Mouse (Mus musculus) adrenal gland (tissue): Measurements from ENCODE around the gene Prkn.

Source experiments
- intact Hi-C: fragments of 180-260 bp; cut with DNase I; formaldehyde crosslinking; loops from one replicate; pipeline ENCODE4 v1.15.1; 2025

Gene Prkn

GRCm38 (mm10) chr17:11394607-11395006 lies 554.4 kb downstream of the Prkn start:
- intact Hi-C loops, result no loop called here

- intact Hi-C loops, result no loop called here
These were observed 557.5 kb downstream of the Prkn start for GRCm38 (mm10) chr17:11397678-11398077.

- intact Hi-C loops, result no loop called here
These were observed 562.2 kb downstream of the Prkn start for GRCm38 (mm10) chr17:11402225-11402875.

GRCm38 (mm10) chr17:11411414-11411813 lies 571.2 kb downstream of the Prkn start:
- intact Hi-C loops, result no loop called here

GRCm38 (mm10) chr17:11413688-11414087 lies 573.5 kb downstream of the Prkn start:
- intact Hi-C loops, result no loop called here

- intact Hi-C loops, result no loop called here
These were observed 574.1 kb downstream of the Prkn start for GRCm38 (mm10) chr17:11414288-11414687.

GRCm38 (mm10) chr17:11417150-11417549 lies 577.0 kb downstream of the Prkn start:
- intact Hi-C loops, result no loop called here

GRCm38 (mm10) chr17:11419484-11419883 lies 579.3 kb downstream of the Prkn start:
- intact Hi-C loops, result no loop called here

GRCm38 (mm10) chr17:11420839-11421238 lies 580.7 kb downstream of the Prkn start:
- intact Hi-C loops, result no loop called here

GRCm38 (mm10) chr17:11421264-11421940 lies 581.2 kb downstream of the Prkn start:
- intact Hi-C loops, result no loop called here

- intact Hi-C loops, result no loop called here
These were observed 591.1 kb downstream of the Prkn start for GRCm38 (mm10) chr17:11431323-11431722.

- intact Hi-C loops, result no loop called here
These were observed 592.4 kb downstream of the Prkn start for GRCm38 (mm10) chr17:11432593-11432992.

- intact Hi-C loops, result no loop called here
These were observed 622.5 kb downstream of the Prkn start for GRCm38 (mm10) chr17:11462721-11463120.

- intact Hi-C loops, result no loop called here
These were observed 625.9 kb downstream of the Prkn start for GRCm38 (mm10) chr17:11466095-11466494.

GRCm38 (mm10) chr17:11468624-11469023 lies 628.4 kb downstream of the Prkn start:
- intact Hi-C loops, result no loop called here

GRCm38 (mm10) chr17:11483032-11483431 lies 642.8 kb downstream of the Prkn start:
- intact Hi-C loops, result no loop called here

- intact Hi-C loops, result no loop called here
These were observed 649.9 kb downstream of the Prkn start for GRCm38 (mm10) chr17:11490051-11490450.

GRCm38 (mm10) chr17:11502556-11502955 lies 662.4 kb downstream of the Prkn start:
- intact Hi-C loops, result no loop called here

- intact Hi-C loops, result no loop called here
These were observed 664.3 kb downstream of the Prkn start for GRCm38 (mm10) chr17:11504496-11504895.

- intact Hi-C loops, result no loop called here
These were observed 666.9 kb downstream of the Prkn start for GRCm38 (mm10) chr17:11507082-11507481.

- intact Hi-C loops, result no loop called here
These were observed 669.9 kb downstream of the Prkn start for GRCm38 (mm10) chr17:11510081-11510480.

GRCm38 (mm10) chr17:11514032-11514761 lies 674.0 kb downstream of the Prkn start:
- intact Hi-C loops, result no loop called here
